8 mouse cellular contexts compared by ENCODE assay signal in the genomic region with DNA sequence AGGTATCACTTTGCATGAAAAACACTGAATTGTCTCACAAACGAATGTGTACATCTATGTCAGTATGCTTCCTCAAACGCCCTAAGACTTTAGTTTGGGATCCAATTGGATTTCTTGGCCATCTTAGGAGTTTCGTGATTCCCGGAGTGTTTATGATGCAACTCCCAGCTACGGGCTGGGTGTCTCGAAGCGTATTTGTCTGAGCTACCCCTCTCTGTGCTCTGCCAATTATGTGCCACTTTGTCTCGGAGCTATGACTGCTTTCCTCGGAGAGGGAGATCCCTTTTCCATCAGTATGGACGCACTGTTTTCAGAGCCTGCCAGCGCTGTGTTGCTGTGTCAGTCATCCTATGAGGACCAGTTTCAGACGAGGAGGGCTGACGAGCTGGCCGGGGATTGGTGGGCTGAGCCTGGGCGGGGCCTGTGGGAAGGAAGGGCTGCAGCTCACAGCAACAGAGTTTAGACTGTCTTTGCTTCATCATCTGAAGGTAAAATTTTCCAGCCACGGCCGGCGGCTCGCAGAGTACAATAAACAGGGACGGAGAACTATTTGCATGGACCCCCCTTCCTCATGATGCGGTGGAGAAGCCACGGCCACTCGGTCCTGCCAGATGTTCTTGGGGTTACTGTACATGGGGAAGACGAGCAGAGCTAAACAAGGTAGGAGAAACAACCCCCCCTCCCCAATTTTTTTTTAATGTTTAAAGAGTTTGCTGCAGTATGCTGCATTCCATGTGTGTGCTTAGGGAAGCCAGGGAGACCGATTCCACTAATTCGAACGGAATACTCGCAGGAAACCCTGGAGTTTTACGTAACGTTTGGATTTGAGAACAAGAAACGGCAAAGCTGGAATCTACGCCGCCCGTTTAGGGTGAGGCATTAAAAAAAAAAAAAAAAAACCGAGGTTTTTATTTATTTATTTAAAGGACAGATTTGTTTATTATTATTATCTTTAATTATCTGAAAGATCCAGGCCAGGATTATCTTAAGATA. TPM values are rescaled to one million over a fixed set of nuclear protein-coding genes. Genes with fewer than 3 reads are reported as not detected.
A peak's percentile ranks its signal among the peaks of the same experiment; 100 is the strongest.
DNase-seq lines count a peak whose midpoint lies in the region; ATAC-seq and TF ChIP-seq lines count a peak whose summit lies in the region.

A gene (plus strand): TSS at position 424 of the 993 bp plus-strand sequence.

- no peaks in the 10 kb centered on the region for H3K9me3 ChIP-seq in ES-E14 (ENCODE audit: control insufficient read depth, insufficient read depth, low read depth, low read length)
- H3K9me3 ChIP-seq in forebrain, embryonic 15.5 days, result no peaks in the 10 kb centered on the region
- H3K9me3 ChIP-seq in lung, embryonic 14.5 days (ENCODE audit: low read depth, low read length), result no peaks in the 10 kb centered on the region

- H3K9ac ChIP-seq in ES-E14 (ENCODE audit: insufficient read depth, low read depth, low read length, poor library complexity, severe bottlenecking), result peak within 1 kb of the TSS; percentile 73
- H3K9ac ChIP-seq in forebrain, embryonic 15.5 days (replicated peaks), result peak within 1 kb of the TSS; percentile 52
- H3K9ac ChIP-seq in lung, embryonic 14.5 days, result peak within 1 kb of the TSS; percentile 81

- under 1% methylated on average over 35 of the region's 35 CpGs for WGBS in forebrain, embryonic 15.5 days
- WGBS in lung, embryonic 14.5 days, result under 1% methylated on average over 35 of the region's 35 CpGs
- WGBS in olfactory bulb, adult 2 months, result under 1% methylated on average over 35 of the region's 35 CpGs
- 1% methylated on average over 35 of the region's 35 CpGs for WGBS in thymus, adult 2 months

- peak; percentile 99 for ATAC-seq in forebrain, embryonic 15.5 days (replicated peaks)
- peak; percentile 99 for ATAC-seq in lung, embryonic 14.5 days (ENCODE audit: insufficient read depth)

- H3K4me1 ChIP-seq in ES-E14 (ENCODE audit: control insufficient read depth in 2 of 2, insufficient read depth in 2 of 2, low read length in 2 of 2, poor library complexity in 1 of 2), result peaks cover 0 to 13% of the 10 kb centered on the region in 2 experiments; a peak in 3 of 4 replicates
- peaks cover 48% of the 10 kb centered on the region for H3K4me1 ChIP-seq in forebrain, embryonic 15.5 days
- peaks cover 36% of the 10 kb centered on the region for H3K4me1 ChIP-seq in lung, embryonic 14.5 days (ENCODE audit: insufficient read depth)
- H3K4me1 ChIP-seq in olfactory bulb, adult 2 months (ENCODE audit: control insufficient read depth, insufficient read depth, low read length), result peaks cover 11% of the 10 kb centered on the region
- H3K4me1 ChIP-seq in thymus, adult 2 months (replicated peaks; ENCODE audit: control insufficient read depth, insufficient read depth, low read length), result peaks cover 20% of the 10 kb centered on the region

- TF ChIP-seq CTCF in layer of hippocampus, adult 2 months (conservative IDR thresholded peaks at IDR 0.05), result no peak
- no peak for TF ChIP-seq CTCF in lung, embryonic 14.5 days (IDR thresholded peaks at IDR 0.05; ENCODE audit: low read depth)
- no peak for TF ChIP-seq CTCF in olfactory bulb, adult 2 months (IDR thresholded peaks at IDR 0.05; ENCODE audit: insufficient read depth, low read depth, low read length)
- no peak for TF ChIP-seq CTCF in thymus, adult 2 months (IDR thresholded peaks at IDR 0.05; ENCODE audit: borderline replicate concordance, control insufficient read depth, extremely low read depth, insufficient read depth, low read length, poor library complexity)

- H3K4me2 ChIP-seq in forebrain, embryonic 15.5 days (replicated peaks), result peak within 1 kb of the TSS; percentile 49
- peak within 1 kb of the TSS; percentile 99 for H3K4me2 ChIP-seq in lung, embryonic 14.5 days

- H3K27ac ChIP-seq in ES-E14 (ENCODE audit: insufficient read depth, low read depth, low read length, poor library complexity, severe bottlenecking), result no peak within 1 kb of the TSS
- peak within 1 kb of the TSS; percentile 86 for H3K27ac ChIP-seq in forebrain, embryonic 15.5 days (replicated peaks)
- peak within 1 kb of the TSS; percentile 94 for H3K27ac ChIP-seq in layer of hippocampus, adult 2 months
- peak within 1 kb of the TSS; percentile 96 for H3K27ac ChIP-seq in lung, embryonic 14.5 days (ENCODE audit: low read depth)
- peak within 1 kb of the TSS; percentile 83 for H3K27ac ChIP-seq in olfactory bulb, adult 2 months (ENCODE audit: insufficient read depth, low read depth, low read length)
- peak within 1 kb of the TSS; percentile 70 for H3K27ac ChIP-seq in thymus, adult 2 months (ENCODE audit: control insufficient read depth, insufficient read depth, low read length)

- TF ChIP-seq POLR2A in olfactory bulb, adult 2 months (IDR thresholded peaks at IDR 0.05; ENCODE audit: insufficient read depth, low read depth, low read length), result peak; percentile 84
- peak; percentile 74 for TF ChIP-seq POLR2A in thymus, adult 2 months (IDR thresholded peaks at IDR 0.05; ENCODE audit: control insufficient read depth, extremely low read depth, insufficient read depth, low read length, poor library complexity)

- DNase-seq in ES-E14 (ENCODE audit: low read depth, low spot score), result peak; percentile 78
- DNase-seq in cerebellum, adult 11-12 months, result peak; percentile 97
- peak; percentile 96 for DNase-seq in heart, postnatal 25 days (ENCODE audit: low spot score)
- peak; percentile 94 to 99 for DNase-seq in layer of hippocampus, adult 2 months (ENCODE audit: low spot score in 2 of 2)
- DNase-seq in lung, embryonic 14.5 days, result peak; percentile 96
- peak; percentile 95 for DNase-seq in thymus, adult 2 months

- peak within 1 kb of the TSS; percentile 71 to 79 for H3K4me3 ChIP-seq in ES-E14 (ENCODE audit: insufficient read depth in 1 of 2, low read depth in 1 of 2, low read length in 2 of 2, poor library complexity in 1 of 2, severe bottlenecking in 1 of 2)
- H3K4me3 ChIP-seq in forebrain, embryonic 15.5 days, result peak within 1 kb of the TSS; percentile 59
- H3K4me3 ChIP-seq in layer of hippocampus, adult 2 months, result peak within 1 kb of the TSS; percentile 85
- peak within 1 kb of the TSS; percentile 66 for H3K4me3 ChIP-seq in lung, embryonic 14.5 days (ENCODE audit: low read depth, low read length)
- peak within 1 kb of the TSS; percentile 78 for H3K4me3 ChIP-seq in olfactory bulb, adult 2 months (ENCODE audit: insufficient read depth, low read depth, low read length)
- H3K4me3 ChIP-seq in thymus, adult 2 months (ENCODE audit: control insufficient read depth, insufficient read depth, low read length), result peak within 1 kb of the TSS; percentile 72

- no peaks in the 10 kb centered on the region for H3K36me3 ChIP-seq in ES-E14 (ENCODE audit: control insufficient read depth, insufficient read depth, low read length, poor library complexity, severe bottlenecking)
- no peaks in the 10 kb centered on the region for H3K36me3 ChIP-seq in forebrain, embryonic 15.5 days
- H3K36me3 ChIP-seq in lung, embryonic 14.5 days (ENCODE audit: insufficient read depth), result 0 out of 2 replicates have a peak, but pooled peaks cover 4% of the 10 kb centered on the region
- no peaks in the 10 kb centered on the region for H3K36me3 ChIP-seq in thymus, adult 2 months (ENCODE audit: control insufficient read depth, insufficient read depth, low read length)

- intact Hi-C loops in heart, postnatal 25 days (cut with DNase I), result loop anchor here (5.0 kb wide), 2 partner anchors 62 to 77 kb away; no protein-coding TSS in a partner anchor

- no peaks in the 10 kb centered on the region for H3K27me3 ChIP-seq in forebrain, embryonic 15.5 days
- no peaks in the 10 kb centered on the region for H3K27me3 ChIP-seq in lung, embryonic 14.5 days (ENCODE audit: insufficient read depth, low read length)
- no peaks in the 10 kb centered on the region for H3K27me3 ChIP-seq in thymus, adult 2 months (ENCODE audit: control insufficient read depth, insufficient read depth, low read length)

- in situ Hi-C loops in ES-E14 (cut with MboI; ENCODE audit: low sequenced_read_pairs in 2 of 2, unreplicated experiment in 2 of 2), result no loop called here

TF ChIP-seq in ES-E14, 5 proteins besides CTCF, POLR2A, EP300 and RAD21:
- TF ChIP-seq ZNF384 (IDR thresholded peaks at IDR 0.05; ENCODE audit: low read depth, low read length) (peak; percentile 22; the same call in 1 of the 2 replicates), MAFK (IDR thresholded peaks at IDR 0.05; ENCODE audit: insufficient read depth, low read depth, low read length) (no peak)

RNA-seq across cellular contexts. Expression of the gene that starts here (rescaled TPM):
- 33.4 and 35.4 TPM in 2 replicates for total RNA-seq in ES-E14 (2012; rRNA removed)
- 22.2 TPM in 2 replicates for polyA plus RNA-seq in forebrain, embryonic 15.5 days (2015; fragmentation: Nextera tagmentation; extraction: Ambion mirVana)
- 100 to 1,000 TPM; 234 to 252 TPM for total RNA-seq in heart, postnatal 25 days (2021)
- total RNA-seq in layer of hippocampus, adult 2 months (2021), result 100 to 1,000 TPM; 244 to 250 TPM
- polyA plus RNA-seq in lung, embryonic 14.5 days (2014; fragmentation: Nextera tagmentation; extraction: Ambion mirVana), result 110 and 119 TPM in 2 replicates
- polyA plus RNA-seq in olfactory bulb, adult 2 months (2012; ENCODE audit: insufficient read depth, insufficient read length, low replicate concordance, missing spikeins), result 141 and 206 TPM in 2 replicates
- polyA plus RNA-seq in thymus, adult 2 months (2012; rRNA removed), result 58.9 and 64.4 TPM in 2 replicates
